Mouse (Mus musculus): ENCODE results near the gene Dtl.

DNA sequence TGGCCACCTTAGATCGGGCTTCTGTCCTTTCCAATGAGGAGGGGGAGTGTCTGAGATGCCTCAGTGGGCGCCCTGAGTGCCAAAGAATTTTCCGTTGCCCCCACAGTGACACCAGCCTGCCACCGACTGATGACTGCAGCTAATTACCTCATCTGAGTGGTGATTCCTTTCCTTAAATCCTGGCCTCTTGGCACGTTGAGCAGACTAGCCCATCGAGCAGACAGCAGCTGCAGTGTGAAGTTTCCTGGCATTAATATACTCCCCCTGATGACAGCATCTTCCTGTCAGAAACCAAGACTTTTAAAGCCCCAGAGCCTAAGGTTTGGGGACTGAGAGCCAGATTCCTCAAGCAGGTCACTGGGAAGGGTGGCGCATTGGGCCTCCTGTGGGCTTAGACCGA is 53.9 kb downstream of the Dtl start:
- no peak for TF ChIP-seq TAL1 (IDR thresholded peaks at IDR 0.05; ENCODE audit: low read length)
- TF ChIP-seq GATA1 (IDR thresholded peaks at IDR 0.05; ENCODE audit: low read length) = no peak

Measured in erythroblast, embryonic 14.5 days (primary cell).